Mouse (Mus musculus): ENCODE results near the gene Tgfbi. TPM values are rescaled to one million over a fixed set of nuclear protein-coding genes. Genes with fewer than 3 reads are reported as not detected.

The Tgfbi gene
- polyA plus RNA-seq, 1 experiment from 2014 or later, result 20.2 TPM

DNA sequence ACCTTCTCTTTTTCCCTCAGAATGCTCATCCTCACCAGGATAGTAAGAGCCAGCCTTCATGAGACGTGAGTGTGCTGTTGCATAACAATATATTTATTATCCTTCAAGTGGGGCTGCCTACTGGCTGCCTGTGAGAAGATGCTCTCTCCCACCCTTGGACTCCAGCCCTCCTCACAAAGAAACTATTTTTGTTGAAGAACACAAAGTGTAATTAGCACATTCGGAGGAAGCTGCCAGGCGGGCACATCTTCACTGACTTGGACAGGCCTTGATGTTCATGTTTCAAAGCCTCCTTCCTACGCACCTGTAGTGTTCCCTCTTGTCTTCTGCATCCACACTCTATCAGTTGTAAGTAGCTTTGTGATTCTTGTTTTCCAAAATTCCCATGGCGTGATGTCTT is 28.9 kb upstream of the Tgfbi start:
- no peak overlapping the region for H3K4me3 ChIP-seq (ENCODE audit: low read depth, low read length)
- H3K4me2 ChIP-seq, result no peak overlapping the region
- H3K9me3 ChIP-seq (ENCODE audit: control insufficient read depth, low read length), result no peaks in the 10 kb centered on the region
- 85% methylated on average over 5 of the region's 5 CpGs for WGBS
- H3K27ac ChIP-seq (ENCODE audit: low read depth, low read length), result no peak overlapping the region; the same call in 1 of the 2 replicates
- ATAC-seq (ENCODE audit: low FRiP score) (no peak), DNase-seq (ENCODE audit: low spot score, missing footprints) (no peak)
- H3K36me3 ChIP-seq (ENCODE audit: control insufficient read depth, insufficient read depth, low read length), result no peaks in the 10 kb centered on the region
- peaks cover 22% of the 10 kb centered on the region for H3K4me1 ChIP-seq (ENCODE audit: control insufficient read depth, insufficient read depth, low read length)
- no peaks in the 10 kb centered on the region for H3K27me3 ChIP-seq (ENCODE audit: control insufficient read depth, insufficient read depth, low read length)
- H3K9ac ChIP-seq (ENCODE audit: low read length), result no peak overlapping the region

DNA sequence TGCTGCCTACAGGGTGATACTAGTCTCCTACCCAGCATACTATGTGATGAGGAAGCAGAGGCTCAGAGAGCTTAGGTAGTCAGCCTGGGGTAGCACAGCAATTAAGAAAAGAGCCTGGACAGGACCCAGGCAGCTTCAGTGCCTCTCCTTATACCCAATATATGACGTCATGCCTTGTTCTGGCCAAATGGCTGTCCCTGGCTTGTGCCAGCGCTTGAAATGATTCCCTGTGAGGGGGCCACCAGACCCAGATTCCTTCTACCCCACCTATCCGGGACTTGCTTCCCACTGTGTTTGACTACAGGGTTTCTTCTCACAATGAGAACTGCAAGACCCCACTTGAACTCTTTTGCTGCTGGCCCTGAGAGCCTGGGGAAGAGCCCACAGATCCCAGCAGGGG is 27.8 kb upstream of the Tgfbi start:
- H3K27me3 ChIP-seq (ENCODE audit: control insufficient read depth, insufficient read depth, low read length), result no peaks in the 10 kb centered on the region
- no peak overlapping the region for H3K4me3 ChIP-seq (ENCODE audit: low read depth, low read length)
- H3K4me1 ChIP-seq (ENCODE audit: control insufficient read depth, insufficient read depth, low read length), result peaks cover 22% of the 10 kb centered on the region
- H3K36me3 ChIP-seq (ENCODE audit: control insufficient read depth, insufficient read depth, low read length), result no peaks in the 10 kb centered on the region
- H3K9me3 ChIP-seq (ENCODE audit: control insufficient read depth, low read length), result no peaks in the 10 kb centered on the region
- peak overlapping the region; percentile 98 for H3K27ac ChIP-seq (ENCODE audit: low read depth, low read length)
- 2% methylated on average over 3 of the region's 3 CpGs for WGBS
- H3K4me2 ChIP-seq, result no peak overlapping the region
- H3K9ac ChIP-seq (ENCODE audit: low read length), result peak overlapping the region; percentile 24; the same call in 1 of the 2 replicates
- peak; percentile 92 for DNase-seq (ENCODE audit: low spot score, missing footprints)
- peak; percentile 68 for ATAC-seq (ENCODE audit: low FRiP score)

DNA sequence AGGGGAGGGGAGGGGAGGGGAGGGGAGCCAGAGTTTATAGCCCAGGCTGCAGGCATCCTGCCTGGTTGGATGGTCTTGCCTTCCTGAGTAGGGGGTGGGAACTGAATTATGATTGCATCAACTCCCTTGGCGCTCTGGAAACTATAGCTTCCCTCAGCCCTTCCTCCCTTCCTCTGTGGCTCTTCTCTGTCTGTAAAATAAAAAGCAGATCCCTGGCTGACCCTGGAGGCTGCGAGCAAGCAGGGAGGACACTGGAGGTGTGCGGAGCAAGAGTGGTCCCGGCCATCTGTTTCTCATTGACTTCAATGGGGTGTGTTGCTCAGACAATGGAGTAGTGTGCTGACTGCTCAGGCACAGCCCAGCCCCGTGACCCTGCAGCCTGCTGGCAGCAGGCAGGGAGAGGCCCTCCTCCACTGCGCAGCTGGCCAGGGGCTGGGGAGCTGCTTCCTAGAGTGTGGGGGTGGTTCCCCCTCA is 27.3 kb upstream of the Tgfbi start:
- Histone ChIP-seq H3K9me3 (ENCODE audit: control insufficient read depth, low read length) (no peaks in the 10 kb centered on the region), H3K36me3 (ENCODE audit: control insufficient read depth, insufficient read depth, low read length) (no peaks in the 10 kb centered on the region), H3K27ac (ENCODE audit: low read depth, low read length) (peak overlapping the region; percentile 98), H3K9ac (ENCODE audit: low read length) (peak overlapping the region; percentile 56), H3K4me1 (ENCODE audit: control insufficient read depth, insufficient read depth, low read length) (peaks cover 22% of the 10 kb centered on the region), H3K27me3 (ENCODE audit: control insufficient read depth, insufficient read depth, low read length) (no peaks in the 10 kb centered on the region), H3K4me3 (ENCODE audit: low read depth, low read length) (no peak overlapping the region; the same call in 1 of the 2 replicates), H3K4me2 (peak overlapping the region; percentile 43)
- ATAC-seq (ENCODE audit: low FRiP score) (peak; percentile 98), DNase-seq (ENCODE audit: low spot score, missing footprints) (peak; percentile 96)
- 0% methylated on average over 6 of the region's 6 CpGs for WGBS

DNA sequence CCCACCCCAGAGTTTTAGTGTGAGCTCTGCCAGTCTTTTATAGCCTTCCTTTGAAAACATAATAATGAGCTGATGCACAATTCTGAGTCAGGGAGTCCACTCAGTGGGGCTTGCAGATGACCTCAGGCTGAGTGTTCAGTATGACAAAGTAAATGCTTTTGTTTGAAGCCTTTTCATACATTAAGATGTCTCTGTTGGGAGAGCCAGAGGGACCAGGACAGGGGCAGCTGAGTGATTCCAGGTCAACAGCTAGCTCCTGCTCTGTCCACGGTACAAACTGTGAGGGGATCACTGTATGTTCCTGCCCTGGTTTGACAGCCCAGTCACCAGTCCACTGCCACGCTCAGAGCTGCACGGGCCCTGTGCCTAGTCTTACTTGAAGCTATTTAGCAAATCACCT is 26.6 kb upstream of the Tgfbi start:
- H3K36me3 ChIP-seq (ENCODE audit: control insufficient read depth, insufficient read depth, low read length), result no peaks in the 10 kb centered on the region
- ATAC-seq (ENCODE audit: low FRiP score) (peak; percentile 43), DNase-seq (ENCODE audit: low spot score, missing footprints) (peak; percentile 95)
- peak overlapping the region; percentile 6; the same call in 1 of the 2 replicates for H3K9ac ChIP-seq (ENCODE audit: low read length)
- no peaks in the 10 kb centered on the region for H3K27me3 ChIP-seq (ENCODE audit: control insufficient read depth, insufficient read depth, low read length)
- H3K27ac ChIP-seq (ENCODE audit: low read depth, low read length), result peak overlapping the region; percentile 98
- no peak overlapping the region for H3K4me3 ChIP-seq (ENCODE audit: low read depth, low read length)
- peaks cover 22% of the 10 kb centered on the region for H3K4me1 ChIP-seq (ENCODE audit: control insufficient read depth, insufficient read depth, low read length)
- no peaks in the 10 kb centered on the region for H3K9me3 ChIP-seq (ENCODE audit: control insufficient read depth, low read length)
- WGBS, result 18% methylated on average over 3 of the region's 3 CpGs
- H3K4me2 ChIP-seq, result 0 out of 2 replicates have a peak overlapping the region, but pooled peaks have one; percentile 16

DNA sequence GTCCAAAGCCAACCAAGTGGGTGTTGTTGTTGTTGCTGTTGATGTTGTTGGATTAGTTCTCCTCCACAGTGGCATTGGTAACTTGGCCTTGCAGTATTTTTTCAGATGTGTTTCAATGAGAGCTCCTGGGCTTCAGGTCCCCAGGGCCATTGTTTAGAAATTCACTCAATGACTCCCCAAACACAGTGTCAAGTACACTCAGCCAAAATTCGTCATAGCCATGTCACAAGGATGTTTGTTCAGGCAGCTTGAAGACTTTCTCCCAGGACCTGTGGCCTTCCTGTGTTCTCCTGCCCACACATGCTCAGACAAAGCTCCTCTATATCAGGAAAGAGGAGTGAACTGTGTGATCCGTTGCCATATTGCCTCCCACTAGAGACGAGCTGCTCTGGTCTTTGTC is 23.3 kb upstream of the Tgfbi start:
- no peak overlapping the region for H3K4me3 ChIP-seq (ENCODE audit: low read depth, low read length)
- DNase-seq (ENCODE audit: low spot score, missing footprints), result no peak
- H3K27me3 ChIP-seq (ENCODE audit: control insufficient read depth, insufficient read depth, low read length), result no peaks in the 10 kb centered on the region
- H3K27ac ChIP-seq (ENCODE audit: low read depth, low read length), result no peak overlapping the region
- no peaks in the 10 kb centered on the region for H3K9me3 ChIP-seq (ENCODE audit: control insufficient read depth, low read length)
- ATAC-seq (ENCODE audit: low FRiP score), result no peak
- H3K4me1 ChIP-seq (ENCODE audit: control insufficient read depth, insufficient read depth, low read length), result peaks cover 27% of the 10 kb centered on the region
- H3K4me2 ChIP-seq, result no peak overlapping the region
- no peaks in the 10 kb centered on the region for H3K36me3 ChIP-seq (ENCODE audit: control insufficient read depth, insufficient read depth, low read length)
- H3K9ac ChIP-seq (ENCODE audit: low read length), result no peak overlapping the region
- WGBS, result 85% methylated on average over 3 of the region's 3 CpGs

DNA sequence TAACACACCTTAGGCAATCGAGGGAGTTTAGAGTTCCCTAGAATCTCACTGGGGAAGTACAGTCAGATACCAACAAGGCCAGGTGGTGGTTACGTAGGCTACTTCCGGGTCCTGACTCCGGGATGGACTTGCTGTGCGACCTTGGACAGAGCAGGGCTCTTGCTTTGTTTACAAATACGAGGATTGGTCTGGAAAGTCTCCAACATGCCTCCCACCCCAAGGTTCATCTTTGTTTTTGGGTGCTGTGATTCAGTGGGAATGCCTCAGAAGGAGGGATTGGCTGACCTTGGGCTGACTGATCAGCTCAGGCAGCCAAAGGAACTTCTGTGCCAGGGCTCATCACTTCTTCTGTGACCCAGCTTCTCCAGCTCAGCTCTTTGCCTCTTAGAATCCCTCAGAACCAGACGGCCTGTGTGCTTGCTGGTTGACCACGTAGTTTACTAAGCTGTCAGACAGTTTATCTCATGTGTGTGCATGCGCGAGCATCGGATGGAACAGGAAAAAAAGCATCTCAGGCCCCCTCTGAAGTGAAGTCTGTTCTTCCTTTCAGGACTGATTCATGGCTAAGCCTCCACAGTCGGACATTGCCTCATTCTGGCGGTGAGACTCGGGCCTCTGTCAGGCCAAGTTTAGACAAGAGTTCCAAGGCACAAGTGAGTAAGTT is 20.7 kb upstream of the Tgfbi start:
- ATAC-seq (ENCODE audit: low FRiP score) (no peak), DNase-seq (ENCODE audit: low spot score, missing footprints) (no peak)
- 83% methylated on average over 14 of the region's 14 CpGs for WGBS
- no peak overlapping the region for H3K9ac ChIP-seq (ENCODE audit: low read length)
- H3K4me2 ChIP-seq, result no peak overlapping the region
- H3K27ac ChIP-seq (ENCODE audit: low read depth, low read length), result no peak overlapping the region
- no peaks in the 10 kb centered on the region for H3K36me3 ChIP-seq (ENCODE audit: control insufficient read depth, insufficient read depth, low read length)
- no peak overlapping the region for H3K4me3 ChIP-seq (ENCODE audit: low read depth, low read length)
- H3K9me3 ChIP-seq (ENCODE audit: control insufficient read depth, low read length), result no peaks in the 10 kb centered on the region
- H3K27me3 ChIP-seq (ENCODE audit: control insufficient read depth, insufficient read depth, low read length), result no peaks in the 10 kb centered on the region
- H3K4me1 ChIP-seq (ENCODE audit: control insufficient read depth, insufficient read depth, low read length), result peaks cover 9% of the 10 kb centered on the region; the same call in 1 of the 2 replicates

DNA sequence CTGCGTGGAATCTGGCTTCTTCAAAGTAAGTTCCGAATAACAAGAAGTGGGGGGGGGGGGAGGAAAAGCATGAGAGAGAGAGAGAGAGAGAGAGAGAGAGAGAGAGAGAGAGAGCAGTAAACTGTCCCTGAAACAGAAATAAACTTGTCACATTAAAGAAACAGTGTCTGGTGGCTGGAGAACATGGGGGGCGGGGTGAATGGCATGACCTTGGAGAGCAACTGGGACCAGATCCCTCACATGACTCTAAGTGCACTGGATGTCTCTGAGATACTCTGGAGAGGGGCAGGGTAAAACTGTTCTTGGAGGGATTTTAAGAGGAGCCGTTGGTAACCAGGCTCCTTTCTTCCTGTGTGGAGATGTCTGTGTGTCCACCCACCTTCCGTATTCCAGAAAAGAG is 19.1 kb upstream of the Tgfbi start:
- WGBS, result 83% methylated on average over 5 of the region's 5 CpGs
- Histone ChIP-seq H3K4me3 (ENCODE audit: low read depth, low read length) (no peak overlapping the region), H3K9me3 (ENCODE audit: control insufficient read depth, low read length) (no peaks in the 10 kb centered on the region), H3K36me3 (ENCODE audit: control insufficient read depth, insufficient read depth, low read length) (no peaks in the 10 kb centered on the region), H3K9ac (ENCODE audit: low read length) (no peak overlapping the region), H3K4me2 (no peak overlapping the region), H3K4me1 (ENCODE audit: control insufficient read depth, insufficient read depth, low read length) (peaks cover 9% of the 10 kb centered on the region; the same call in 1 of the 2 replicates), H3K27me3 (ENCODE audit: control insufficient read depth, insufficient read depth, low read length) (no peaks in the 10 kb centered on the region), H3K27ac (ENCODE audit: low read depth, low read length) (no peak overlapping the region)
- ATAC-seq (ENCODE audit: low FRiP score) (no peak), DNase-seq (ENCODE audit: low spot score, missing footprints) (no peak)

DNA sequence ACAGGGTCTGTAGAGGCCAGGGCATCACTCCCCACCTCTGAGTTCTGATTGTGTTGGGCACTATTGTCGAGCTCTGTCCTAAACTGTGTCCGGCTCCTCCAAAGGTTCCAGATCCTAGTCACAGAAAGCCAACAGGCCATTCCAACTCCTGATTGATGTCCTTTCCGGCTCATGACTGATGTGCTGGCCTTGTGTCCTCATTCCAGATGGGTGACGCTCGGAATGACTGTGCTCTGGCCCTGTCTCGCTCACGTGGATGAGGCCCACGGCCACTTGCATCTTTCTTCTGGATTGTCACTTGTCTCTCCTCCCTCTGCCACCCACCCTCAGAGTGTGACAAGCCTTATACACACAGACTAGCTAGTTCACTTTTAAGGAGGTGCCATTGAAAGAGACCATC is 18.1 kb upstream of the Tgfbi start:
- WGBS, result 87% methylated on average over 8 of the region's 8 CpGs
- no peaks in the 10 kb centered on the region for H3K36me3 ChIP-seq (ENCODE audit: control insufficient read depth, insufficient read depth, low read length)
- ATAC-seq (ENCODE audit: low FRiP score) (no peak), DNase-seq (ENCODE audit: low spot score, missing footprints) (no peak)
- no peak overlapping the region for H3K4me2 ChIP-seq
- H3K27me3 ChIP-seq (ENCODE audit: control insufficient read depth, insufficient read depth, low read length), result no peaks in the 10 kb centered on the region
- peaks cover 9% of the 10 kb centered on the region; the same call in 1 of the 2 replicates for H3K4me1 ChIP-seq (ENCODE audit: control insufficient read depth, insufficient read depth, low read length)
- H3K9me3 ChIP-seq (ENCODE audit: control insufficient read depth, low read length), result no peaks in the 10 kb centered on the region
- H3K4me3 ChIP-seq (ENCODE audit: low read depth, low read length), result no peak overlapping the region
- no peak overlapping the region for H3K9ac ChIP-seq (ENCODE audit: low read length)
- no peak overlapping the region for H3K27ac ChIP-seq (ENCODE audit: low read depth, low read length)

DNA sequence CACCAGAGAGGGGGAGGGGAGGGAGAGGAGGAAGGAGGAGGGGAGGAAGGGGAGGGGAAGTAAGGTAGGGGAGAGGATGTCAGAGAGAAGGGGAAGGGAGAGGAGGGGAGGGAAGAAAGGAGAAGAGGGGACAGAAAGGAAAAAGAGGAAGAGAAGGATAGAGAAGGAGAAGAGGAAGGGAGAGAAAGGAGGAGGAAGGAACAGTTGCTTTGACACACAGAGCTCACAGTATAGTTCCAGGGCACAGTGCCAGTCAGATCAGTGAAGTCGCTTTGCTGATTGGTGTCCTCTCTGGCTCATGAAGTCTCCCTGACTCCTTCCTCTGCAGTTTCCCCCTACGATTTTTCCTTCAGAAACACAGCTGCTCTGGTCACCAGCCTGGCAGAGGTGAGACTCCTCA is 17.4 kb upstream of the Tgfbi start:
- no peak overlapping the region for H3K4me3 ChIP-seq (ENCODE audit: low read depth, low read length)
- ATAC-seq (ENCODE audit: low FRiP score) (no peak), DNase-seq (ENCODE audit: low spot score, missing footprints) (no peak)
- H3K27ac ChIP-seq (ENCODE audit: low read depth, low read length), result no peak overlapping the region
- 68% methylated on average over 2 of the region's 2 CpGs for WGBS
- no peaks in the 10 kb centered on the region for H3K27me3 ChIP-seq (ENCODE audit: control insufficient read depth, insufficient read depth, low read length)
- H3K9me3 ChIP-seq (ENCODE audit: control insufficient read depth, low read length), result no peaks in the 10 kb centered on the region
- H3K9ac ChIP-seq (ENCODE audit: low read length), result no peak overlapping the region
- H3K36me3 ChIP-seq (ENCODE audit: control insufficient read depth, insufficient read depth, low read length), result no peaks in the 10 kb centered on the region
- peaks cover 9% of the 10 kb centered on the region; the same call in 1 of the 2 replicates for H3K4me1 ChIP-seq (ENCODE audit: control insufficient read depth, insufficient read depth, low read length)
- H3K4me2 ChIP-seq, result no peak overlapping the region
